Mouse (Mus musculus) myocyte (in vitro differentiated cells): ENCODE measurements at regions not wholly inside any gene's neighbourhood (a gene's known extent, or its start where the extent isn't known, plus 50 kb on each side); places are given as distances from the start of the nearest gene placed in this dataset.
A peak's percentile ranks its signal among the peaks of the same experiment; 100 is the strongest.

Source experiments
- H3K27me3 ChIP-seq: one replicate; pipeline ENCODE4 v1.6.1; 2011; ENCODE audit not compliant: control insufficient read depth, insufficient read depth, insufficient read length
- H3K36me3 ChIP-seq: one replicate; pipeline ENCODE4 v1.6.1; 2011; ENCODE audit not compliant: control insufficient read depth, insufficient read depth
- H3K4me2 ChIP-seq: one replicate; pipeline ENCODE4 v1.6.1; 2011; ENCODE audit warnings: low read depth, control low read depth
- H3K4me3 ChIP-seq: one replicate; pipeline ENCODE4 v1.5.1; 2011; ENCODE audit warnings: mild to moderate bottlenecking, control low read depth, moderate library complexity
- H3K79me2 ChIP-seq: one replicate; pipeline ENCODE4 v1.6.1; 2011; ENCODE audit not compliant: control insufficient read depth, insufficient read depth
- H3ac ChIP-seq: one replicate; pipeline ENCODE4 v1.6.1; 2011; ENCODE audit not compliant: control insufficient read depth, insufficient read length
- CEBPB ChIP-seq: IDR thresholded peaks from 2 replicates; pipeline ENCODE4 v1.6.1; 2011; ENCODE audit warnings: mild to moderate bottlenecking, moderate library complexity; ENCODE audit not compliant: poor library complexity, insufficient read depth, severe bottlenecking
- E2F4 ChIP-seq: IDR thresholded peaks from one replicate; pipeline ENCODE4 v1.6.1; 2011; ENCODE audit warnings: mild to moderate bottlenecking, control low read depth, moderate library complexity; ENCODE audit not compliant: insufficient read depth
- MAX ChIP-seq: IDR thresholded peaks from one replicate; pipeline ENCODE4 v1.6.1; 2011; ENCODE audit warnings: low read depth, mild to moderate bottlenecking, control low read depth
- MYOD1 ChIP-seq, 3 experiments: IDR thresholded peaks; one replicate each; pipeline ENCODE4 v1.6.1; 2011; ENCODE audit warnings: control low read depth in 2 of 3, low read depth in 2 of 3, mild to moderate bottlenecking in 2 of 3, moderate library complexity in 1 of 3; ENCODE audit not compliant: insufficient read length in 2 of 3, control insufficient read depth in 1 of 3
- MYOG ChIP-seq, 3 experiments: IDR thresholded peaks; one replicate each; pipeline ENCODE4 v1.6.1; 2011; ENCODE audit warnings: control low read depth in 2 of 3, low read depth in 2 of 3, mild to moderate bottlenecking in 2 of 3; ENCODE audit not compliant: insufficient read length in 2 of 3, control insufficient read depth in 1 of 3, insufficient read depth in 1 of 3
- POLR2A ChIP-seq: IDR thresholded peaks from one replicate; pipeline ENCODE4 v1.6.1; 2011; ENCODE audit warnings: low read depth, mild to moderate bottlenecking, control low read depth, moderate library complexity; ENCODE audit not compliant: insufficient read length
- POLR2AphosphoS2 ChIP-seq: IDR thresholded peaks from one replicate; pipeline ENCODE4 v1.6.1; 2011; ENCODE audit warnings: low read depth, control low read depth; ENCODE audit not compliant: insufficient read length
- REST ChIP-seq: IDR thresholded peaks from one replicate; pipeline ENCODE4 v1.6.1; 2011; ENCODE audit warnings: mild to moderate bottlenecking, control low read depth, moderate library complexity; ENCODE audit not compliant: insufficient read depth, insufficient read length
- SRF ChIP-seq: IDR thresholded peaks from one replicate; pipeline ENCODE4 v1.6.1; 2011; ENCODE audit warnings: low read depth; ENCODE audit not compliant: control insufficient read depth, insufficient read length
- TCF12 ChIP-seq: IDR thresholded peaks from one replicate; pipeline ENCODE4 v1.6.1; 2011; ENCODE audit warnings: mild to moderate bottlenecking, control low read depth; ENCODE audit not compliant: poor library complexity, insufficient read depth, severe bottlenecking
- TCF3 ChIP-seq: IDR thresholded peaks from one replicate; pipeline ENCODE4 v1.6.1; 2011; ENCODE audit warnings: low read depth, control low read depth; ENCODE audit not compliant: insufficient read length
- USF1 ChIP-seq: IDR thresholded peaks from one replicate; pipeline ENCODE4 v1.6.1; 2011; ENCODE audit warnings: low read depth, mild to moderate bottlenecking, control low read depth, moderate library complexity

DNA sequence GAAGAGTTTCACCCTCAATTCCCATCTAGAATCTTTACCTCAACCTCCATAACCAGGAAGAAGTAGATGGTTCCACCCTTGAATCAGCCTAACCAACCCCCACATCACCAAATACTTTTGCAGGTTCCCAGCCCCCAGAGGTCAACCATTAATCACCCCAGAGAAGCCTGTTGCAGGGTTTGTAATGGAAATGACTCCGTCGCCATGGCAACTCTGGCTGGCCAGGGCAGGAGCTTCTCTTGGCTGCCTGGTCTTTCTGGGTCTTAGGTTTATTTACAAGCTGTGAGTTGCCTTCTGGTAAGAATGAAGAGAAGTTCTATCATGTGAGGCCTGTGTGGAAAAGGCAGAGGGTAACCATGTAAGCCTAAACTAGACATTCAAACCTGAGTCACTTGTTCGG is 163.2 kb upstream of the Ncam1 start:
- TF ChIP-seq USF1: no peak
- no peak for TF ChIP-seq CEBPB
- TF ChIP-seq E2F4: no peak
- TF ChIP-seq TCF12: no peak
- TF ChIP-seq SRF: no peak
- TF ChIP-seq TCF3: no peak
- no peak for TF ChIP-seq MYOG (IDR thresholded peaks at IDR 0.05; ENCODE audit: control insufficient read depth in 1 of 3, insufficient read depth in 1 of 3, insufficient read length in 2 of 3, low read depth in 2 of 3)
- TF ChIP-seq MAX: no peak
- no peak overlapping the region for H3K4me3 ChIP-seq
- H3ac ChIP-seq: no peak overlapping the region
- no peaks in the 10 kb centered on the region for H3K36me3 ChIP-seq
- H3K27me3 ChIP-seq: no peaks in the 10 kb centered on the region
- no peak overlapping the region for H3K4me2 ChIP-seq
- H3K79me2 ChIP-seq: no peaks in the 10 kb centered on the region

DNA sequence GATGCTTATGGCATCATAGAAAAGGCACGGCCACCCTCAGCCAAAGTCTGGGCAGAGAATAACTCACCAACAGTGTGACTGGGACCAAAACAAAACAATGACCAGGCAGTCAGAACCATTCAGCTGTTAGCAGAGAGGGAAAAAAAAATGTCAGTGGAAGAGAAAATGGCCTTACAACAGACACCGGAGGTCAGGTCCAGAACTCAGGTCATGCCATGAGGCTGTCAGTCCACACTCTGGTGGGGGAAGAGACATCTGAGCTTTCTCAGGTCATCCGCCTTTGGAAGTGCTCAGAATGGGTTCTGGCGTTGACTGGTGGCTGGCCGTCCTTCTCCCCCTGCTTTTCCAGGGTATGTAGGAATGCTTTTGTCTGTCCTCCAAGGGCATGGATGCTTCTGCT is 162.6 kb upstream of the Ncam1 start:
- no peak overlapping the region for H3K4me2 ChIP-seq
- no peak for TF ChIP-seq MYOG (IDR thresholded peaks at IDR 0.05; ENCODE audit: control insufficient read depth in 1 of 3, insufficient read depth in 1 of 3, insufficient read length in 2 of 3, low read depth in 2 of 3)
- no peak overlapping the region for H3ac ChIP-seq
- no peaks in the 10 kb centered on the region for H3K36me3 ChIP-seq
- H3K4me3 ChIP-seq: no peak overlapping the region
- H3K27me3 ChIP-seq: no peaks in the 10 kb centered on the region
- no peaks in the 10 kb centered on the region for H3K79me2 ChIP-seq

DNA sequence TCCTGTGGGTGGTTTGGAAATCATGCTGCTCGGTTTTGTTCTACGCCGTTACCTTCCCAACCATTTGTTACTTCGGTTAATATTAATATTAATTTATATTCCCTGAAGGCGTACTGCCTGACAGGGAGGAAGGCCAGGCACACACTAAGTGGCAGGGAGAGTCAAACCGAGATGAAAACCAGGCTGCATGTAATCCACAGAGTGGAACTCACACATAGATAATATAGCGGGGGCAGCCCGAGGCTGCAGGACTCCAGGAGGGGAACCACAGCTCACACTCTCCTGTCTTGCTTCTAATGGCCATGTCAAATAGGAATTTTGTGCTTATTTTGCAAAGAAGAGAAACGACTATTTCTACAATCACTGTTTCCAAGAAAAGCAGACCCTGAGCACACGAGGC is 161.3 kb upstream of the Ncam1 start:
- TF ChIP-seq REST: no peak
- no peak for TF ChIP-seq E2F4
- no peak for TF ChIP-seq POLR2A
- TF ChIP-seq MYOG (IDR thresholded peaks at IDR 0.05; ENCODE audit: control insufficient read depth in 1 of 3, insufficient read depth in 1 of 3, insufficient read length in 2 of 3, low read depth in 2 of 3): no peak
- no peak overlapping the region for H3K4me2 ChIP-seq
- H3K27me3 ChIP-seq: no peaks in the 10 kb centered on the region
- H3ac ChIP-seq: no peak overlapping the region
- no peaks in the 10 kb centered on the region for H3K36me3 ChIP-seq
- no peak overlapping the region for H3K4me3 ChIP-seq
- no peaks in the 10 kb centered on the region for H3K79me2 ChIP-seq

DNA sequence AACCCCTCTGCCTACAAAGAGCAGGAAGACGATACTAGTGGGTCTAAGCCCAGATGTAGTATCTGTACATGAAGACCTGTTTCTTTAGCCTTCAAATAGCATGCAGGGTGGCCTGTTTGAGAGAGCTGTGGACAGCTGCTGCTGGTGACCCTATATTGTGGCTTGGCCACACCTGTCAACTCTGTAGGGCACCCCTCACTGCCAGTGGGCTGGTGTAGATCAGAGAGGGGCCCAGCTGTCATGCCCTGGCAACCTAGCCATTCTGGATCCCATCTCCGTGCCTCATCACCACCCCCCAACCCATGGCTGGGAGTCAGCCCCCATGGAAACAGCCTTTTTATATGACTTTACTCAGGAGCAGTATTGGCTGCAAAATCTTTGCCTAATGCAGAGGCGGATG is 160.2 kb upstream of the Ncam1 start:
- H3K27me3 ChIP-seq: no peaks in the 10 kb centered on the region
- H3ac ChIP-seq: no peak overlapping the region
- TF ChIP-seq TCF3 (peak; percentile 53), MYOG (IDR thresholded peaks at IDR 0.05; ENCODE audit: control insufficient read depth in 1 of 3, insufficient read depth in 1 of 3, insufficient read length in 2 of 3, low read depth in 2 of 3) (peak; percentile 64 to 96 (median 95)), MYOD1 (IDR thresholded peaks at IDR 0.05; ENCODE audit: control insufficient read depth in 1 of 3, insufficient read length in 2 of 3, low read depth in 2 of 3) (peak; percentile 54 to 99 (median 96)), TCF12 (peak; percentile 72), MAX (no peak), CEBPB (no peak)
- H3K4me2 ChIP-seq: no peak overlapping the region
- H3K36me3 ChIP-seq: no peaks in the 10 kb centered on the region
- H3K4me3 ChIP-seq: no peak overlapping the region
- no peaks in the 10 kb centered on the region for H3K79me2 ChIP-seq

DNA sequence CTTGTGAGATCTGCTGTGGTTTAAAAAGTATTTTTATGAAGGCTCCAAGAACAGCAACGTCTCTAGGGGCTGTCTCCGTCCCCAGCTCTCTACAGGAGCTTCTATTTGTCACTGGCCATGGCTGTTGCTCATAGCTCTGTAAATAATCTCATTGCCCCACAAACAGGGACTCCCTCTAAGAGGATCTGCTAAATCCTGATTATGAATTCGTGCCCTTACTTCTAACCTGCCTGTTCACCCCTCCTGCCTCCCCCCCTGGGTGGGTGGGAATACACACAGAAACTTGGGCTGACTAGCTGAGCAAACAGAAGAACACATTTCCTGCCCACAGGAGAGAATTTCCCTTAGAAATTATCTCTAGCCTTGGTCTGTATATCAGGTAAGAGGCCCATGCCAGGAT is 155.9 kb upstream of the Ncam1 start:
- Histone ChIP-seq H3K36me3 (no peaks in the 10 kb centered on the region), H3K4me3 (no peak overlapping the region), H3K27me3 (no peaks in the 10 kb centered on the region), H3K79me2 (no peaks in the 10 kb centered on the region), H3K4me2 (no peak overlapping the region), H3ac (no peak overlapping the region)
- no peak for TF ChIP-seq USF1
- TF ChIP-seq TCF3: no peak
- no peak for TF ChIP-seq REST
- TF ChIP-seq TCF12: no peak
- no peak for TF ChIP-seq POLR2A
- no peak for TF ChIP-seq POLR2AphosphoS2
- TF ChIP-seq MYOD1 (IDR thresholded peaks at IDR 0.05; ENCODE audit: control insufficient read depth in 1 of 3, insufficient read length in 2 of 3, low read depth in 2 of 3): no peak
- no peak for TF ChIP-seq MAX
- no peak for TF ChIP-seq E2F4
- no peak for TF ChIP-seq MYOG (IDR thresholded peaks at IDR 0.05; ENCODE audit: control insufficient read depth in 1 of 3, insufficient read depth in 1 of 3, insufficient read length in 2 of 3, low read depth in 2 of 3)

DNA sequence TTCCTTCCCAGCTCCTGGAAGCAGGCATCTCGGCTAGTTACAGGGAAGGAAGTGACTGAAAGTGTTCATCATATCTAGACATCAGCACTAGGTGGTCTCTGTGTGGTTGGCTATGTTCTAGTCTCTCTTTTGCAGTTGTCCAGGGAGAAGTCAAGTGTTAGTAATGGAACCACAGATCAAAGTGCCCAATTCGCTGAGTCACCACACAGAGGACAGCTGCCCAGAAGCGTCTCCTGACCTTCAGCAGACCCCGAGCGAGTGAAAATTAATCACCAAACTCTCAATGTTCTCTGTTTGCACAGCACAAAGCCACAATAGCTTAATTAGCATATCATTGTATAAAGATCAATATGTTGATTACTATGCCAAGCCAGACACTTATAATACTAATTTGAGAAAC is 151.6 kb upstream of the Ncam1 start:
- peak overlapping the region; percentile 13 for H3K4me2 ChIP-seq
- H3K27me3 ChIP-seq: no peaks in the 10 kb centered on the region
- H3K79me2 ChIP-seq: no peaks in the 10 kb centered on the region
- TF ChIP-seq SRF: no peak
- no peak for TF ChIP-seq POLR2AphosphoS2
- peak in 2 of 3 experiments; percentile 64 to 83 for TF ChIP-seq MYOG (IDR thresholded peaks at IDR 0.05; ENCODE audit: control insufficient read depth in 1 of 3, insufficient read depth in 1 of 3, insufficient read length in 2 of 3, low read depth in 2 of 3)
- TF ChIP-seq POLR2A: no peak
- no peak for TF ChIP-seq CEBPB
- TF ChIP-seq REST: no peak
- TF ChIP-seq MYOD1 (IDR thresholded peaks at IDR 0.05; ENCODE audit: control insufficient read depth in 1 of 3, insufficient read length in 2 of 3, low read depth in 2 of 3): peak; percentile 28 to 86 (median 85)
- TF ChIP-seq USF1: no peak
- TF ChIP-seq E2F4: no peak
- peak; percentile 54 for TF ChIP-seq TCF12
- no peak for TF ChIP-seq MAX
- TF ChIP-seq TCF3: peak; percentile 20
- no peak overlapping the region for H3ac ChIP-seq
- H3K36me3 ChIP-seq: no peaks in the 10 kb centered on the region
- H3K4me3 ChIP-seq: no peak overlapping the region
